Mouse (Mus musculus) thymus, postnatal 0 days (tissue): ENCODE data around the gene H2-Aa. TPM values are rescaled to one million over a fixed set of nuclear protein-coding genes. Genes with fewer than 3 reads are reported as not detected.

Source experiments
- polyA plus RNA-seq: library from polyadenylated mRNA; unstranded; fragments of >200 nt; fragmentation: Nextera tagmentation; extraction: Ambion mirVana; gene quantifications from 2 replicates; pipeline ENCODE4 v1.2.1, GENCODE M21; 2015

The H2-Aa gene
- polyA plus RNA-seq, 1 experiment from 2014 or later: 995 TPM

Other genes with a start within 250 kb of the H2-Aa start
- gene Col11a2, start 248.4 kb downstream of the H2-Aa start, polyA plus RNA-seq: 1.1 and 1.5 TPM in 2 replicates
- 55.0 and 57.1 TPM in 2 replicates for gene H2-Oa, start 195.5 kb downstream of the H2-Aa start, polyA plus RNA-seq
- gene H2-DMa, start 168.3 kb downstream of the H2-Aa start, polyA plus RNA-seq: 113 and 114 TPM in 2 replicates
- 98.3 and 107 TPM in 2 replicates for gene Brd2, start 165.2 kb downstream of the H2-Aa start, polyA plus RNA-seq
- gene H2-DMb2, start 144.5 kb downstream of the H2-Aa start, polyA plus RNA-seq: 57.8 and 62.9 TPM in 2 replicates
- 39.8 and 42.2 TPM in 2 replicates for gene H2-DMb1, start 134.8 kb downstream of the H2-Aa start, polyA plus RNA-seq
- gene Tap1, start 100.3 kb downstream of the H2-Aa start, polyA plus RNA-seq: 81.6 and 87.3 TPM in 2 replicates
- 251 and 261 TPM in 2 replicates for gene Psmb9, start 100.1 kb downstream of the H2-Aa start, polyA plus RNA-seq
- 875 and 899 TPM in 2 replicates for gene Psmb8, start 90.1 kb downstream of the H2-Aa start, polyA plus RNA-seq
- 140 and 153 TPM in 2 replicates for gene Tap2, start 84.3 kb downstream of the H2-Aa start, polyA plus RNA-seq
- gene H2-Ob, start 48.9 kb downstream of the H2-Aa start, polyA plus RNA-seq: 2.6 and 2.8 TPM in 2 replicates
- gene H2-Ab1, start 30.1 kb downstream of the H2-Aa start, polyA plus RNA-seq: 1,510 and 1,544 TPM in 2 replicates
- 574 and 589 TPM in 2 replicates for gene H2-Eb1, start 18.0 kb upstream of the H2-Aa start, polyA plus RNA-seq
- 2.3 and 3.1 TPM in 2 replicates for gene H2-Eb2, start 37.8 kb upstream of the H2-Aa start, polyA plus RNA-seq
- gene Btnl2, start 67.0 kb upstream of the H2-Aa start, polyA plus RNA-seq: 0.22 and 0.27 TPM in 2 replicates
- 0.27 and 0.29 TPM in 2 replicates for gene Btnl1, start 89.3 kb upstream of the H2-Aa start, polyA plus RNA-seq
- gene BC051142, start 111.0 kb upstream of the H2-Aa start, polyA plus RNA-seq: 0.71 and 0.94 TPM in 2 replicates
- gene Btnl4, start 189.5 kb upstream of the H2-Aa start, polyA plus RNA-seq: 0.09 and 0.13 TPM in 2 replicates
- 0.12 and 0.20 TPM in 2 replicates for gene Btnl6, start 229.5 kb upstream of the H2-Aa start, polyA plus RNA-seq